Mouse (Mus musculus) liver, embryonic 13.5 days (tissue): ENCODE results near the gene Ganc. TPM values are rescaled to one million over a fixed set of nuclear protein-coding genes. Genes with fewer than 3 reads are reported as not detected.

Experiments used
- ATAC-seq: fragments of 200-750 bp; cut with Nextera tagmentation; 2 replicates; pipeline ENCODE4 v1.8.0; 2017; ENCODE audit warnings: low read depth, mild to moderate bottlenecking, moderate number of reproducible peaks, moderate library complexity
- DNase-seq: peaks from one replicate; pipeline ENCODE4 v3.0.0; 2022
- H3K27ac ChIP-seq: fragments of 300-500 bp; sonication (generic); 2 replicates; pipeline ENCODE4 v1.5.1; 2015; ENCODE audit warnings: moderate library complexity, mild to moderate bottlenecking, inconsistent platforms
- H3K27me3 ChIP-seq: fragments of 300-500 bp; sonication (generic); 2 replicates; pipeline ENCODE4 v1.6.1; 2015; ENCODE audit warnings: mild to moderate bottlenecking, inconsistent platforms
- H3K36me3 ChIP-seq: fragments of 300-500 bp; sonication (generic); 2 replicates; pipeline ENCODE4 v1.6.1; 2015; ENCODE audit warnings: mild to moderate bottlenecking, inconsistent platforms
- H3K4me1 ChIP-seq: fragments of 300-500 bp; sonication (generic); replicated peaks from 2 replicates; pipeline ENCODE4 v1.6.1; 2015; ENCODE audit warnings: inconsistent platforms
- H3K4me2 ChIP-seq: fragments of 300-500 bp; sonication (generic); 2 replicates; pipeline ENCODE4 v1.6.1; 2015; ENCODE audit warnings: inconsistent platforms, mild to moderate bottlenecking, moderate library complexity
- H3K4me3 ChIP-seq: fragments of 300-500 bp; sonication (generic); replicated peaks from 2 replicates; pipeline ENCODE4 v1.5.1; 2015; ENCODE audit warnings: mild to moderate bottlenecking, inconsistent platforms
- H3K9ac ChIP-seq: fragments of 300-500 bp; sonication (generic); 2 replicates; pipeline ENCODE4 v1.6.1; 2015; ENCODE audit warnings: mild to moderate bottlenecking, inconsistent platforms
- H3K9me3 ChIP-seq: fragments of 300-500 bp; sonication (generic); replicated peaks from 2 replicates; pipeline ENCODE4 v1.6.1; 2016; ENCODE audit warnings: inconsistent platforms
- WGBS: fragments of 180-500 bp; shearing (Covaris S2); methylation state at CpG from one replicate; pipeline ENCODE4 v1.1.7; 2015; ENCODE audit not compliant: insufficient replicate concordance; 5-methylcytosine and 5-hydroxymethylcytosine counted together
- polyA plus RNA-seq: library from polyadenylated mRNA; unstranded; fragments of >200 nt; fragmentation: Nextera tagmentation; extraction: Ambion mirVana; gene quantifications from 2 replicates; pipeline ENCODE4 v1.2.1, GENCODE M21; 2015

Gene Ganc
- polyA plus RNA-seq, 1 experiment from 2014 or later, result 5.5 TPM

DNA sequence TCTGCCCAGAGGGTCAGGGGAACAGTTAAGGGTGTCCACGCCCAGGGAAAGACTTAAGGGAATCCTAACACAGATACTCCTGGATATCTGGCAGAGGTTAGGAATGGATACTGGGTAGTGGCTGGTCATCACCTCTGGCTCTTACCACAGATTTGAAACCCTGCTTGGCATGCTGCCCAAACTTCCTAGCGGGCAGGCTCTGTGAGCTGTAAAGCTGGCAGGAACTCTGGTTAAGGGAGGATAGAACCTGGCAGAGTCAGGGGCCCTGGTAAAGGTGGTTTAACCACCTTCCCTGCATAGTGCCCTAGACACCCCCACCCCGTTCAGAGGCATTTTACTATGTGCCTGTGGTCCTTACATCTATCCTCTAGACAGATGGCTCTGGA, 98.9 kb downstream of the Ganc start:
- H3K27me3 ChIP-seq, result no peaks in the 10 kb centered on the region
- H3K36me3 ChIP-seq, result peaks cover 13% of the 10 kb centered on the region
- H3K9me3 ChIP-seq, result no peaks in the 10 kb centered on the region
- H3K4me1 ChIP-seq, result peaks cover 30% of the 10 kb centered on the region
- WGBS, result 70% methylated on average over 3 of the region's 3 CpGs
- no peak overlapping the region for H3K4me2 ChIP-seq
- ATAC-seq (no peak), DNase-seq (no peak)
- no peak overlapping the region for H3K9ac ChIP-seq
- no peak overlapping the region for H3K27ac ChIP-seq
- H3K4me3 ChIP-seq, result no peak overlapping the region

DNA sequence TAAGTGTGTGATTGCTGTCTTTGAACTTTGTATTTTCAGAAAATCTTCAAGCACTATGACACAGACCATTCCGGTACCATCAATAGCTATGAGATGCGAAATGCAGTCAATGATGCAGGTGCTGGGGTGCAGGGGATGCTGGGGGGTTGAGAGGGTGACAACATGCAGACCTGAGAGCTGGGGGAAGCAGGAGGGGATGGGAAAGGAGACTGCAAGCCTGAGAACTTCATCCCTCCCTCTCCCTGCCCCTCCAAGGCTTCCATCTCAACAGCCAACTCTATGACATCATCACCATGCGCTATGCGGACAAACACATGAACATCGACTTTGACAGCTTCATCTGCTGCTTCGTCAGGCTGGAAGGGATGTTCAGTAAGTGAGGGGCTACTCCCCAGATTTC, 99.4 kb downstream of the Ganc start:
- H3K36me3 ChIP-seq, result peaks cover 16% of the 10 kb centered on the region
- H3K27me3 ChIP-seq, result no peaks in the 10 kb centered on the region
- no peak overlapping the region for H3K4me3 ChIP-seq
- DNase-seq (no peak), ATAC-seq (no peak)
- H3K9me3 ChIP-seq, result no peaks in the 10 kb centered on the region
- WGBS, result 87% methylated on average over 6 of the region's 6 CpGs
- H3K27ac ChIP-seq, result no peak overlapping the region
- H3K4me1 ChIP-seq, result peaks cover 30% of the 10 kb centered on the region
- no peak overlapping the region for H3K4me2 ChIP-seq
- H3K9ac ChIP-seq, result no peak overlapping the region

DNA sequence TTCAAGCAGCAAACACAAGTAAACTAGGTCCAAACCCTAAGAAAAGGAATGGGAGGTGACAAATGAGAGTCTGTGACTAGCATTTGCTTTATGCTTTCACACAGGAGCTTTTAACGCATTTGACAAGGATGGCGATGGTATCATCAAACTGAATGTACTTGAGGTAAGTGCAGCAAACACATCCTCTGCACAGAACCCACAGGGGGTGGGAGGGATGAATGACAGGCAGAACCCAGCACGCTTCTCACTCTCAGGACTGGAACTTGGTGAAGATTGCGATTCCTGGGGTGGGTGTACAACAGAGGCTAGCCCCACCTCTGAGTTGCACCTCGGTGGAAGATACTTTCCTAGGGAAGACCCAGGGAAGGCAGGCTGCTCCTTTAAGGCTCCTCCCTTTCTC, 100.3 kb downstream of the Ganc start:
- 69% methylated on average over 5 of the region's 5 CpGs for WGBS
- Histone ChIP-seq H3K4me3 (no peak overlapping the region), H3K36me3 (peaks cover 24% of the 10 kb centered on the region), H3K4me2 (no peak overlapping the region), H3K9me3 (no peaks in the 10 kb centered on the region), H3K27me3 (no peaks in the 10 kb centered on the region), H3K27ac (no peak overlapping the region), H3K9ac (no peak overlapping the region), H3K4me1 (peaks cover 30% of the 10 kb centered on the region)
- ATAC-seq, result no peak
- no peak for DNase-seq

Other genes starting within 250 kb of the Ganc start
- gene Ehd4, start 249.3 kb upstream of the Ganc start, polyA plus RNA-seq, result 27.2 and 30.8 TPM in 2 replicates
- 0.02 TPM in 1 of 2 replicates, not detected in the other for gene Pla2g4e, start 158.6 kb upstream of the Ganc start, polyA plus RNA-seq
- not detected in 2 replicates for gene Pla2g4d, start 114.7 kb upstream of the Ganc start, polyA plus RNA-seq
- 0.06 TPM in 1 of 2 replicates, not detected in the other for gene Pla2g4f, start 89.7 kb upstream of the Ganc start, polyA plus RNA-seq
- gene Vps39, start 50.8 kb upstream of the Ganc start, polyA plus RNA-seq, result 7.1 and 8.2 TPM in 2 replicates
- gene Tmem87a, start 217 bp downstream of the Ganc start, polyA plus RNA-seq, result 4.0 and 6.2 TPM in 2 replicates
- gene Capn3, start 52.1 kb downstream of the Ganc start, polyA plus RNA-seq, result 5.7 and 6.1 TPM in 2 replicates
- gene Zfp106, start 159.9 kb downstream of the Ganc start, polyA plus RNA-seq, result 25.6 and 29.1 TPM in 2 replicates
- 31.3 and 36.9 TPM in 2 replicates for gene Snap23, start 163.8 kb downstream of the Ganc start, polyA plus RNA-seq
- gene Haus2, start 205.5 kb downstream of the Ganc start, polyA plus RNA-seq, result 17.6 and 19.1 TPM in 2 replicates
- gene Lrrc57, start 205.6 kb downstream of the Ganc start, polyA plus RNA-seq, result 14.2 and 15.6 TPM in 2 replicates
- gene Stard9, start 225.2 kb downstream of the Ganc start, polyA plus RNA-seq, result 0.61 and 0.85 TPM in 2 replicates